Mouse (Mus musculus) liver, adult 10 weeks (tissue): ENCODE results near the gene Olfr1256. TPM values are rescaled to one million over a fixed set of nuclear protein-coding genes. Genes with fewer than 3 reads are reported as not detected.

Source experiments
- polyA plus RNA-seq: library from polyadenylated mRNA; stranded (reverse); fragments of 350-450 nt; fragmentation: Illumina TruSeq; extraction: RNeasy Lipid Tissue Mini Kit (QIAGEN cat#74804); gene quantifications from one replicate; pipeline ENCODE4 v1.2.3, GENCODE M21; 2014; ENCODE audit warnings: low read depth, low replicate concordance

Gene Olfr1256
- polyA plus RNA-seq = not detected

GRCm38 (mm10) chr2:89841455-89841854 lies at the start of gene Olfr1256:
Olfr1256 (minus strand) TSS chr2:89841555.

DNA sequence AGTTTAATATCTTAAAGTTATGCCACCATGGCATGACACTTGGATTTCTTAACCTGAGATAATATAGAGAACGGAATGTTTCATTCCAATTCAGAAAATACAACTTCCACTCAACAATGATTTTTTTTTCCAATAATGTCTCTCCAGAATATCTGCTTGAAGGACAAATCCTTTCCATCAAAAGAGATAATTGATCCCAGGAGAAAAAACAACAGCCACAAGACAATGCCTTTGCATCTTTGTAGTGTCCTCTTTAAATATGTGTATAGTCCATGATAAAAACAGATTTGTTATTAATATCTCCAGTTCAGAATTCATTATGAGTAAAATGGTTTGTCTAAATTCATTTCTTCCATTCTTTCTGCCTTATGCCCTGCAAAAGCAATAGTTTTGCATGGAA lies 36.8 kb upstream of the Olfr1256 start, which contains the start of gene Olfr1257:
Olfr1257 (plus strand) TSS at position 301 of the 400 bp plus-strand sequence.

GRCm38 (mm10) chr2:89848105-89848504 lies 6.8 kb upstream of the Olfr1256 start, which contains the start of gene Olfr48:
Olfr48 (minus strand) TSS chr2:89848205.

GRCm38 (mm10) chr2:89811751-89812150 lies 29.6 kb downstream of the Olfr1256 start, which contains the start of gene Olfr1255:
Olfr1255 (plus strand) TSS chr2:89812051.

DNA sequence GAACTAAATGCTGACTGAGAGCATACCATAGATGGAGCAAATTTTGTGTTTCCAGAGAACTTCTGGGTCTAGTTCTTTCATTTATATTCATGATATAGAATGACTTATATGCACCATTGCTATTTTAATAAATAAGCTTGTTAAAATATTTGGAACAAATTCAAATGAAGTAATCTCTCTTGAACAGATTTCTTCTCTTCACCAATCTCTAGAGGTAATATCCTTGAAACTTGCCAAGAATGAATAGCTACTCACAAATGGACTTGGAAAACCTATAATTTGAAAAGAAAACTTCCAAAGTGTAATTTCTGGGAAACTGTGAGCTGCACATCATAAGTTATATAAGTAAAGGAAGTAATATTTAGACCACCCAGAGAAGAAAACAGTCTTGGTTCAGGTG lies 47.8 kb downstream of the Olfr1256 start, which contains the start of gene Olfr1254:
Olfr1254 (minus strand) TSS at position 101 of the 400 bp plus-strand sequence.

Other genes with a start within 250 kb of the Olfr1256 start
- not detected for gene Olfr1246, start 248.4 kb downstream of the Olfr1256 start, polyA plus RNA-seq
- not detected for gene Olfr1247, start 227.4 kb downstream of the Olfr1256 start, polyA plus RNA-seq
- gene Olfr1248, start 223.3 kb downstream of the Olfr1256 start, polyA plus RNA-seq = not detected
- not detected for gene Olfr1249, start 206.6 kb downstream of the Olfr1256 start, polyA plus RNA-seq
- gene Olfr1250, start 180.1 kb downstream of the Olfr1256 start, polyA plus RNA-seq = not detected
- gene Olfr1251, start 169.6 kb downstream of the Olfr1256 start, polyA plus RNA-seq = not detected
- not detected for gene Olfr1252, start 116.5 kb downstream of the Olfr1256 start, polyA plus RNA-seq
- not detected for gene Olfr1253, start 84.5 kb downstream of the Olfr1256 start, polyA plus RNA-seq
- not detected for gene Olfr1254, start 47.9 kb downstream of the Olfr1256 start, polyA plus RNA-seq
- not detected for gene Olfr1255, start 29.5 kb downstream of the Olfr1256 start, polyA plus RNA-seq
- gene Olfr48, start 6.7 kb upstream of the Olfr1256 start, polyA plus RNA-seq = not detected
- not detected for gene Olfr1257, start 36.9 kb upstream of the Olfr1256 start, polyA plus RNA-seq
- not detected for gene Olfr1258, start 85.8 kb upstream of the Olfr1256 start, polyA plus RNA-seq
- gene Olfr1259, start 107.1 kb upstream of the Olfr1256 start, polyA plus RNA-seq = not detected
- gene Olfr1260, start 132.8 kb upstream of the Olfr1256 start, polyA plus RNA-seq = not detected
- not detected for gene Olfr1261, start 149.7 kb upstream of the Olfr1256 start, polyA plus RNA-seq
- not detected for gene Olfr1262, start 158.6 kb upstream of the Olfr1256 start, polyA plus RNA-seq
- not detected for gene Olfr1263, start 170.6 kb upstream of the Olfr1256 start, polyA plus RNA-seq
- not detected for gene Olfr1264, start 184.0 kb upstream of the Olfr1256 start, polyA plus RNA-seq
- not detected for gene Olfr1265, start 193.8 kb upstream of the Olfr1256 start, polyA plus RNA-seq
- not detected for gene Olfr140, start 222.0 kb upstream of the Olfr1256 start, polyA plus RNA-seq